Mouse (Mus musculus): ENCODE measurements around the gene Polr1e. TPM values are rescaled to one million over a fixed set of nuclear protein-coding genes. Genes with fewer than 3 reads are reported as not detected.

Gene Polr1e
- 8.7 TPM for polyA plus RNA-seq (2014; fragmentation: Illumina TruSeq; extraction: RNeasy Lipid Tissue Mini Kit (QIAGEN cat#74804); ENCODE audit: insufficient read depth, low read depth, low replicate concordance)

DNA sequence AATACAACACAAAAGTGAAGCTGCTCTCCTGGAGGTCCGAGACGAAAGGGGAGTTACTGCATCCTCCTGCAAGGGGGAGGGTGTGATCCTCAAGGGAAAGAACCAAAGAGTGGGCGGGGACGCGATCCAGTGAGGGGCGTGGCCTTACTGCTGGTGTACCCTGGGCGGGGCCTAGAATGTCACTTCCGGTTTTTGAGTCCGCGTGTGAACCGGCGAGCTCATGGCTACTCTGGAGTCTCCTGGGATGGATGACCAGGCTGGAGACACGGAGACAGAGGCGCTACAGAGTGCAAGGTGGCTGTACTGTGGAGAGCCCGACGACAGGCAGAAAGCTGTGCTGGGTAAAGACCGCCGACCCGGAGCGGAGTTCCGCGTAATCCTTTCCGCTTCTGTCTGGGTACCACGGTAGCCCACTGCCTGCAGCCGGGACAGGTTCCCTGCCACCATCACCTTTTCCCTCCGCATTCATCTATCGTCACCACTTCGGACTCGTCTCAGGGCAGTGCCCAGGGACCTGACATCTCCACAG is at the start of gene Polr1e:
Gene Polr1e (plus strand): TSS at position 132 of the 529 bp plus-strand sequence.

DNA sequence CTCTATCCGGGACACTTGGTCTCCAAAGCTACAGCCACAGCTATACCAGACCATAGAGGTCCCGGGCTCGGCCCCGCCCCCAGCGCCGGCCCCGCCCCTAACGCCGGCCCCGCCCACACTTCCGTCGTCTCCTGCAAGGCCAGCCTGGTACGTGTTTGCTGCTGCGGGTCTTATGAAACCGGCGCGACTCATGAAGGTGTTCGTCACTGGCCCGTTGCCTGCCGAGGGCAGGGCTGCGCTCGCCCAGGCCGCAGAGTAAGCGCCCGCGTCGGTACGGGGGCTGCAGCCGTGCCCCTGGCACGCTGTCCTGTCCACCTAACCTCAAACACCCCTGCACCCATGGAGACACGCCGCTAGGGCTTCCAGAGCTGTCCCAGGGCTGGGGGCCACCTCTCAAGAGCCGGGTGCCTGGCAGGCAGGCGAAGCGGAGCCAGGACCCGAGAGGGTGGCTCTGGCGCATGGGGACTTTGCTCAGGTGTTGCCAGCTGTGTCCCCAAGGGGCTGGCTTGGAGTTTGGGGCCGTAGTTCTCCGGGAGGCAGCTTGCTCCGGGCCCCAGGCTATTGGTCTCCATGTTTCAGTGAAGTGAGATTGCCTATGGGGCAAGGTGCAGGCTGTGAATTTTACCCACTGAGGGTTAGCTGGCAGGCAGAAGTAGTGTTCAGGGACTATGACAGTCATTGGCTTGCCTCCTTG is 37.0 kb upstream of the Polr1e start, which contains the start of gene Grhpr:
Gene Grhpr (plus strand): TSS at position 116 of the 694 bp plus-strand sequence.

DNA sequence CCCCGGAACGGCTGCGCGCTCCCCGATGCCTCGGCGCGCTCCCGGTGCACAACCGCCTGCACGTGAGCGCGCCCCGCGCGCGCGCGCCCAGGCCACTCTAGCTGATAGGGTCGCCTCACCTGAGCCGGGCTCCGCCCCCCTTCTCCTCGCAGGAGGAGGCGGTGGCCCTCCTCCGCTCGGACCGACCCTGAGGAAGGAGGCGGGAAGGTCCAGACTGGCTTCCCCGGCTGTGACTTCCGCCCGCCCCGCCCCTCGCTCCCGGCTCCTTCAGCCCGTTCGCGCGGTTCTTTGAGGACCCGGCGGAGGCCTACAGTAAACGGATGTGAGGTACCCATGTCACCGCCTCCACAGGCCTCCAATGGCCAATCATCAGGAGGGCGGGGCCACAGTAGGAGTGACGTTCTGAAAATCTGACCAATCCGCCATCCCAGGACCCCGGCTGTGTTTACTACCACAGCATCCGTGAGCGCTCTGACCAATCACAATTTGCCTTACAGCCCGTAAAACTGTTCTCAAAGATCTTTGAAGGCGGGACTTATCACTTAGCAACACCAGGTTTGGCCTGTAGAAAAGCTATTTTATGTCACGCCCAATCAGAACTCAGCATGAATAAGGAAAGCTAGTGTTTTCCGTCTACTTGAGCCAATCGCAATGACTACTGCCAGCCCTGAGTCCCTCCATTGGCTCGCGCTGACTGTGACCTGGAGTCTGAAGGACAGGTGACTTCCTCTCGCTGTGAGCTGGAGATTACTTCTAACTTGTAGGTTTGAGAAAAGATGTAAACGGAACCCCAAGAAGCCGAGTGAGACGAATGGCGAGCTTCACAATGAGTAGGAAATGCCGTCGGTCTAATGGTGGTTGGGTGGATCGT is 6.0 kb upstream of the Polr1e start, which contains the start of gene Zbtb5:
Gene Zbtb5 (minus strand): TSS at position 308 of the 871 bp plus-strand sequence.

DNA sequence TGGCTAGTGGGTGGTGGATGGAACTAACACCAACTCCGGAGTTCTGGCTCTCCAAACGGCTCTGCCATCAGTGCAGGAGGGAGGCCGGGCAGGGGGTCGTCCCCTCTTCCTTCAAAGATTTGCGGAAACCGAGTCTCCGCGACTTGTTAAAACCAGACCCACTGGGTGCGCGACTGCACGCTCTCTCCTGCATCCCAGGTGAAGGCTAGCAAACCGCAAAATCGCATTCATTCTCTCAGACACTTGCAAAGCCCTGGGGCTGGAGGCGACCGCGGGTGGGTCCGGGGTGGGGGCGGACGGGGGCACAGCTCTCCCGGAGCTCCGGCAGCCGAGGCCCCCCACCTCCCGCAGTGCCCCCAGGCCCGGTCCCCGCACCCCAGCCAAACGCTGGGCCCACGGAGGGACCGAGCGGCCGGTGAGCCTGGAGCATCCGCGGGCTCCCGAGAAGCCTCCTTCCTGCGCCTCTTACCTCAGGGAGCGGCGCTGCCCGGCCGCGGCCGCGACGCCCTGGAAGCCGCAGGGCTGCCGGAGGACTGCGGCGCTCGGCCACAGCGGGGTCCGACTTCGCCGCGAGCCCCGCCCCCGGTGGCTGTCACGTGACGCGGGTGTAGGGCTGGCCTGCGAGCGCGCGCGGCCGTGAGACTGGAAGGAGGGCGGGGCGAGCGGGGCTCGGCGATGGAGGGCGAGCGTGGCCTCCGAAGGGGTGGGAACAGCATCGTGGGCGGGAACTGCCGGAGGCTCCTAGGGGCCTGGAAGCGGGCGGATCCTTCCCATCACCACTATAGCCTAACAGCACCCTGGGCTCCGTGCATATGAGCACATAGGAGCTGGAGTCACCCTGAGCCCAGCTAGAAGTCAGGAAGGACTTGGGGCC is 65.9 kb downstream of the Polr1e start, which contains the start of gene Fbxo10:
Gene Fbxo10 (minus strand): TSS at position 584 of the 874 bp plus-strand sequence.

Other genes starting within 250 kb of the Polr1e start
- 19.0 TPM for gene Grhpr, start 37.2 kb upstream of the Polr1e start, polyA plus RNA-seq (2014; fragmentation: Illumina TruSeq; extraction: RNeasy Lipid Tissue Mini Kit (QIAGEN cat#74804); ENCODE audit: insufficient read depth, low read depth, low replicate concordance)
- 3.0 TPM for gene Zbtb5, start 6.2 kb upstream of the Polr1e start, polyA plus RNA-seq (2014; fragmentation: Illumina TruSeq; extraction: RNeasy Lipid Tissue Mini Kit (QIAGEN cat#74804); ENCODE audit: insufficient read depth, low read depth, low replicate concordance)
- gene Fbxo10, start 66.0 kb downstream of the Polr1e start, polyA plus RNA-seq (2014; fragmentation: Illumina TruSeq; extraction: RNeasy Lipid Tissue Mini Kit (QIAGEN cat#74804); ENCODE audit: insufficient read depth, low read depth, low replicate concordance) = 4.2 TPM
- gene Tomm5, start 89.5 kb downstream of the Polr1e start, polyA plus RNA-seq (2014; fragmentation: Illumina TruSeq; extraction: RNeasy Lipid Tissue Mini Kit (QIAGEN cat#74804); ENCODE audit: insufficient read depth, low read depth, low replicate concordance) = 145 TPM
- 0.91 TPM for gene Frmpd1, start 166.3 kb downstream of the Polr1e start, polyA plus RNA-seq (2014; fragmentation: Illumina TruSeq; extraction: RNeasy Lipid Tissue Mini Kit (QIAGEN cat#74804); ENCODE audit: insufficient read depth, low read depth, low replicate concordance)